Mouse (Mus musculus) stomach, postnatal 0 days (tissue): ENCODE data around the gene 1700019N19Rik. TPM values are rescaled to one million over a fixed set of nuclear protein-coding genes. Genes with fewer than 3 reads are reported as not detected.

Experiments used
- ATAC-seq: fragments of 200-750 bp; cut with Nextera tagmentation; 2 replicates; pipeline ENCODE4 v1.8.0; 2017; ENCODE audit not compliant: low FRiP score, low TSS enrichment
- DNase-seq: peaks from one replicate; pipeline ENCODE4 v3.0.0-alpha.2; 2016; ENCODE audit warnings: low spot score
- H3K27ac ChIP-seq: fragments of 300-500 bp; sonication (generic); replicated peaks from 2 replicates; pipeline ENCODE4 v1.5.1; 2014; ENCODE audit warnings: mild to moderate bottlenecking, control low read depth
- H3K27me3 ChIP-seq: fragments of 300-500 bp; sonication (generic); 2 replicates; pipeline ENCODE4 v1.6.1; 2014; ENCODE audit warnings: low read length; ENCODE audit not compliant: control insufficient read depth, insufficient read depth
- H3K36me3 ChIP-seq: fragments of 300-500 bp; sonication (generic); 2 replicates; pipeline ENCODE4 v1.6.1; 2014; ENCODE audit warnings: low read length, mixed read lengths; ENCODE audit not compliant: control insufficient read depth, insufficient read depth
- H3K4me1 ChIP-seq: fragments of 300-500 bp; sonication (generic); replicated peaks from 2 replicates; pipeline ENCODE4 v1.6.1; 2014; ENCODE audit warnings: antibody characterized with exemption; ENCODE audit not compliant: control insufficient read depth, insufficient read depth
- H3K4me2 ChIP-seq: fragments of 300-500 bp; sonication (generic); replicated peaks from 2 replicates; pipeline ENCODE4 v1.6.1; 2014; ENCODE audit warnings: low read depth, mild to moderate bottlenecking, control low read depth, moderate library complexity
- H3K4me3 ChIP-seq: fragments of 300-500 bp; sonication (generic); 2 replicates; pipeline ENCODE4 v1.5.1; 2014; ENCODE audit warnings: low read depth, low read length, control low read depth
- H3K9ac ChIP-seq: fragments of 300-500 bp; sonication (generic); 2 replicates; pipeline ENCODE4 v1.6.1; 2014; ENCODE audit warnings: mild to moderate bottlenecking, low read length, control low read depth, mixed read lengths
- H3K9me3 ChIP-seq: fragments of 300-500 bp; sonication (generic); 2 replicates; pipeline ENCODE4 v1.6.1; 2016; ENCODE audit warnings: low read length; ENCODE audit not compliant: control insufficient read depth
- CTCF ChIP-seq: IDR thresholded peaks from 2 replicates; pipeline ENCODE4 v1.5.1; 2016; ENCODE audit warnings: antibody characterized with exemption, low read depth, mild to moderate bottlenecking, moderate library complexity
- EP300 ChIP-seq: optimal IDR thresholded peaks from 2 replicates; pipeline ENCODE3; 2016; ENCODE audit warnings: antibody characterized with exemption
- WGBS: fragments of 180-500 bp; shearing (Covaris S2); extraction: QIAGEN DNeasy Blood & Tissue Kit; methylation state at CpG from one replicate; pipeline ENCODE4 v1.1.7; 2014; 5-methylcytosine and 5-hydroxymethylcytosine counted together
- polyA plus RNA-seq: library from polyadenylated mRNA; unstranded; fragments of >200 nt; fragmentation: Nextera tagmentation; extraction: Ambion mirVana; gene quantifications from 2 replicates; pipeline ENCODE4 v1.2.1, GENCODE M21; 2015

Gene 1700019N19Rik
- polyA plus RNA-seq, 1 experiment from 2014 or later: 0.10 TPM

GRCm38 (mm10) chr19:58747498-58748000 lies 46.7 kb downstream of the 1700019N19Rik start:
- Histone ChIP-seq H3K27ac (no peak overlapping the region), H3K4me2 (no peak overlapping the region), H3K4me3 (no peak overlapping the region), H3K27me3 (no peaks in the 10 kb centered on the region), H3K9me3 (no peaks in the 10 kb centered on the region), H3K9ac (no peak overlapping the region), H3K36me3 (no peaks in the 10 kb centered on the region), H3K4me1 (no peaks in the 10 kb centered on the region)
- ATAC-seq (no peak), DNase-seq (peak; percentile 29)
- whole genome bisulfite sequencing: 74% methylated on average over 9 of the region's 9 CpGs
- TF ChIP-seq EP300 (no peak), CTCF (no peak)

- ATAC-seq (no peak), DNase-seq (no peak)
- 58% methylated on average over 4 of the region's 4 CpGs for WGBS
- TF ChIP-seq EP300: no peak
- no peak for TF ChIP-seq CTCF
- Histone ChIP-seq H3K4me2 (no peak overlapping the region), H3K27ac (no peak overlapping the region), H3K4me3 (no peak overlapping the region), H3K9me3 (no peaks in the 10 kb centered on the region), H3K9ac (no peak overlapping the region), H3K27me3 (no peaks in the 10 kb centered on the region), H3K36me3 (no peaks in the 10 kb centered on the region), H3K4me1 (no peaks in the 10 kb centered on the region)
These were observed 50.5 kb downstream of the 1700019N19Rik start for GRCm38 (mm10) chr19:58743736-58744135.

GRCm38 (mm10) chr19:58742711-58743110 lies 51.5 kb downstream of the 1700019N19Rik start:
- Histone ChIP-seq H3K4me2 (no peak overlapping the region), H3K4me1 (no peaks in the 10 kb centered on the region), H3K27ac (no peak overlapping the region), H3K27me3 (no peaks in the 10 kb centered on the region), H3K36me3 (no peaks in the 10 kb centered on the region), H3K9ac (no peak overlapping the region), H3K4me3 (no peak overlapping the region), H3K9me3 (no peaks in the 10 kb centered on the region)
- ATAC-seq: no peak
- DNase-seq: no peak
- WGBS: 78% methylated on average over 4 of the region's 4 CpGs
- TF ChIP-seq CTCF: no peak
- no peak for TF ChIP-seq EP300

GRCm38 (mm10) chr19:58741036-58741435 lies 53.2 kb downstream of the 1700019N19Rik start:
- DNase-seq: no peak

GRCm38 (mm10) chr19:58738111-58738510 lies 56.1 kb downstream of the 1700019N19Rik start:
- TF ChIP-seq EP300 (no peak), CTCF (no peak)
- no peak overlapping the region for H3K27ac ChIP-seq
- WGBS: 86% methylated on average over 4 of the region's 4 CpGs
- ATAC-seq (no peak), DNase-seq (no peak)
- H3K9ac ChIP-seq: no peak overlapping the region
- no peaks in the 10 kb centered on the region for H3K9me3 ChIP-seq
- H3K4me3 ChIP-seq: no peak overlapping the region
- H3K36me3 ChIP-seq: no peaks in the 10 kb centered on the region
- H3K27me3 ChIP-seq: no peaks in the 10 kb centered on the region
- H3K4me1 ChIP-seq: no peaks in the 10 kb centered on the region
- H3K4me2 ChIP-seq: no peak overlapping the region

More at GRCm38 (mm10) chr19:58741036-58741435, 53.2 kb downstream of the 1700019N19Rik start:
- TF ChIP-seq EP300 (no peak), CTCF (no peak)
- Histone ChIP-seq H3K9me3 (no peaks in the 10 kb centered on the region), H3K4me2 (no peak overlapping the region), H3K9ac (no peak overlapping the region), H3K27me3 (no peaks in the 10 kb centered on the region), H3K4me1 (no peaks in the 10 kb centered on the region), H3K36me3 (no peaks in the 10 kb centered on the region), H3K4me3 (no peak overlapping the region), H3K27ac (no peak overlapping the region)
- no peak for ATAC-seq
- WGBS: 78% methylated on average over 6 of the region's 6 CpGs

Other genes with a start within 250 kb of the 1700019N19Rik start
- gene Pnlip, start 142.0 kb downstream of the 1700019N19Rik start, polyA plus RNA-seq: 0.11 and 0.24 TPM in 2 replicates
- 10.3 and 11.8 TPM in 2 replicates for gene Pnliprp1, start 65.6 kb downstream of the 1700019N19Rik start, polyA plus RNA-seq
- 3.9 and 4.2 TPM in 2 replicates for gene Pnliprp2, start 34.7 kb downstream of the 1700019N19Rik start, polyA plus RNA-seq
- 0.06 and 0.13 TPM in 2 replicates for gene Eno4, start 149.0 kb upstream of the 1700019N19Rik start, polyA plus RNA-seq
- gene Hspa12a, start 149.2 kb upstream of the 1700019N19Rik start, polyA plus RNA-seq: 1.7 and 2.5 TPM in 2 replicates